Mouse (Mus musculus) c-Kit-positive CD71-negative TER-119-negative erythroid progenitor cells, embryonic 14.5 days (primary cell): Measurements from ENCODE around the gene Als2.
A peak's percentile ranks its signal among the peaks of the same experiment; 100 is the strongest.

Experiments used
- DNase-seq: peaks from one replicate; pipeline ENCODE4 v3.0.0-alpha.2; 2013; ENCODE audit warnings: low read depth

The Als2 gene

DNA sequence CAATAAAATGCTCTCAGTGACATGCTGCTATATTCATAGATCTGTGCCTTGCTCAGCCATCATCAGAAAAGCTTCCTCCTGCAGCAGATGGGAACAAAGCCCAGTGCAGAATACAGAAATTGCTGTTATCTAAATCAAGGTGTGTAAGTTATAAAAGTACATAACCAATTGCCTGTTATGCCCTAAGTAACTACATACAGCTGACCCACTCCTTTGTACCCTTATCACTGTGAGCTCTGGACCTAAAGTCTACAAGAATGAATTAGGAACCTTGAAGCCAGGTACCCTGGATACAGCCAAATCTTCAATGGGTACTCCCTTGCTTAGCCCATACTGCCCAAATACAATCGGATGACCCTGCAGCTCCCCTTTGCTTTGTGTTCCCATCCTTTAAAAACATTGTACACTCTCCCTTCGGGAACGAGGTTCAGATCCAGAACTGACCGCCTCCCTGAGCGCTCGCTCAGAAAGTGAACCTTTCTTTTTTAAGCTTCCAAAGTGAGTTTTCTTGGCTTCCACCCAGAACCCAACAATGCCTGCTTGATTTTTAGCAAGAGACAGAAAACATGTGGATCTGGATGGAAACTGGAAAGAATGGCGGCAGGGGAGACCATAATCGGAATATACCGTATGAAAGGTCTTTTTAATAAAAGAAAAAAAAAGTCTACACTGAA lies 70.7 kb downstream of the Als2 start:
- no peak for DNase-seq

DNA sequence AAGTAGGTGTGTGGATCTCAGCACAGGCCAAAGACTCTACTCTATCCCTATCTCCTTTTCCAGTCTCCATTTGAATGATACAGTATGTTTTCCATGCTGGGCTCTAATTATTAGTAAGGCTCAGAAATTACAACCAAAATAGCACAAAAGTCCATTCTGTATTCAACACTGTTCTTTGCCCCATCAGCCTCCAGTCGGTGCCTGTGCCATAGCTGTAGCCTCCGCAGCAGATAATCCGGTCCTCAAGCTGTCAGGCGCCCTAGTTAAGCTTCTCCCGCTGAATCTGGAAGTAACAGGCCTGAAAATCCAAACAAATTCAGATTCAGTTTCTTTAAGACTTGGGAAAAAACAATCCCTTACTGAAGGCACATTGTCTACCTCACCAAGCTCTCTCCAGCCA lies 73.1 kb downstream of the Als2 start:
- no peak for DNase-seq

DNA sequence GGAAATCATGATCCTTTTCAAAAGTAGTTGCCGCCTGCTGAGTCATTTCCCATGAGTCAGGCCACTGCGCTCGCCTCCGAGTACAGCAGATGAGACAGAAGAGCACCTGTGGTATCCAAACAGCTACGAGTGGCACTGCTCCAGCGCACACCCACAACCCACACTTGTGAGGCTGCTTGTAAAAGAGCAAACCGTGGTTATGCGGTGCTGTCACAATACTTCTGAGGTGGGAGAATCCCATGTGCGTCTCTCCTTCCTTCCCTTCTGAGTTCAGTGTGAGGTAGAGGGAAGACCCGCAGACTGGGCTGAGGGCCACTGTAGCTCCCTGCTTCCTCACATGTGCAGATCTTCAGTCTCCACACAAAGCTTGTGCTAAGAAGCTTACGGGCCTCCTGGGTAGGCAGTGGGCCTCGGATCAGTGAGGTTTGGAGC lies 74.0 kb downstream of the Als2 start, which contains the start of gene Mpp4:
Mpp4 (minus strand) TSS at position 360 of the 432 bp plus-strand sequence.
- DNase-seq: peak; percentile 50

DNA sequence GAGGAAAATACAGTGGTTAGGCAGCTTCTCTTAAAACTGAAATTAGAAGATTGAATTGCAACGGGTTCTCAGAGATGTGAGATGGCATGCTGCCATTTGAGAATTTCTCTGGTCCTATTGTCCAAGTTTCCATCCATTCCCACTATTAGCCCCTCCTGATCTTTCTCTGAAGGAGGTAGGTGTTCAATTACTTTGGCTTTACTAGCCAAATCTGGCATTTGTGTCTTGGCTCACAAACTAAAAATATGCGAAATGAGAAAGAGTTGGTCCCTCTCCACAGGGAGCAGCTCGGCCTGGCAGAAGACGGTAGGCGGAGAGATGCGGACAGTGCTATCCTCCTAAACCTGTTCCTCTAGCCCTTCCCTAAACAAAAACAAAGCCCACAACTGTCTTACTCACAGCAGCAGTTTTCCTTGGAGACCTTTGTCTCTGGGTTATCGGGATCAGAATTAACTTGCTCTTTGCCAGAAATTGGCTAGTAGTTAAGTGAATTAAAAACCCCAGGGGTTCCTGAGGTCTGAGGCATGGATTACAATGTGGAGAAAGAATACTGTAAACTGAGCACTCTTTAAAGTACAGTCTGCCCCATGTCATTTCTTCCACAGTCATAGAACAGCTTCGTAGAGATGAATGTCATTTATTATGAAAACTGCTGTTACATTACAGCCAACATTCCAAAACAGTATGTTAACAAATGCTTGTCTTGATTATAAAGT lies 74.6 kb downstream of the Als2 start:
- no peak for DNase-seq

DNA sequence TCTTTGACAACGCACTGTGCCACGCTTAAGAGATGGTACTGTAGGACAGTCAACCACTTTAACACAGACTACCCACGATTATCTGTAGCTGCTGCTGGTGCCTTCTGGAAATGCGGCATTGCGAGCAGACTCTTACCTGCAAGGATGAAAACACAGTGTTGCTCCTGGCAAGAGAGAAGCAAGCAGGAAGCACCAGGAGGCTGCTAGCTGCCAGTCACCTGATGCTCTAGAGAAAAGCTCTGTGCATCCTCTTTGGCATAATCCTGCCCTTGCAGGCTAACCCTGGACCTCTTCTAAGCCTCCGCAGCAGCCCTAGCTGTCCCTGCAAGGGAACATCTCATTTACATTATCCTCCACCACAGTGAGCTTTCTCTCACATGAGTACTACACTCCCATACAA lies 75.6 kb downstream of the Als2 start:
- no peak for DNase-seq

DNA sequence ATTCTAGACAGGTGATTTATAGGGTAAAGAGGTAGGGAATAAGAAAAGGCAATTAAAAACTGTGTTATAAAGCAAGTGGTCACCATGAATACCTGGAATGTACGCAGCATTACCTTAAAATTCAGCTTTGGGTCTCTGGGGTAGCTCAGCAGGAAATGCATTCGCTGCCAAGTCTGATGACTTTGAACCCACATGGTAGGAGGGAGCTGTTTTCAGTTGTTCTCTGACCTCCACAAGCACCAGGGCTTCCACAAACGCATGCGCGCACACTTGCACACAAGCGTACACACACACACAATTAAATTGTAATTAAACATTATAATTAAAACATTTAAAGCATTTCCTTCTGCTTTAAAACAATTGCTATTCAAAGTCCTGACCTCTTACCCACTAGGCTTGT lies 76.2 kb downstream of the Als2 start:
- DNase-seq: no peak

DNA sequence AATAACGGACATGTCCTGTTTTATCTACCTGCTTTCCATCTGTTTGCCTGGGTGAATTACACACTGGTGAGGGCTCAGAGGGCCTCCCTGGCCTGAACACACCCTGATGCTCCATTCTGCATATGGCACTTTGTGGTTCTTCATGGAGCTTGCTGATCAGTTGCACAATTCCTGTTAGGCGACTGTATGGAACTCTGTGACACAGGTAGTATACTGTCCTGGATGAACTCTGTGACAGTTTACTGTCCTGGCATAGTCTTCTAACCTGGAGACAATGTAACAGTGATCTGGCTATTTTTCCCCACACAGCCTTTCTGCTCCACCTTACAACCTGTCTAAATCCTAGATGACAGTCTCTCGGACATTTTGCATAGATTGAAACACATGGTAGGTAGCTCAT lies 77.9 kb downstream of the Als2 start:
- no peak for DNase-seq

DNA sequence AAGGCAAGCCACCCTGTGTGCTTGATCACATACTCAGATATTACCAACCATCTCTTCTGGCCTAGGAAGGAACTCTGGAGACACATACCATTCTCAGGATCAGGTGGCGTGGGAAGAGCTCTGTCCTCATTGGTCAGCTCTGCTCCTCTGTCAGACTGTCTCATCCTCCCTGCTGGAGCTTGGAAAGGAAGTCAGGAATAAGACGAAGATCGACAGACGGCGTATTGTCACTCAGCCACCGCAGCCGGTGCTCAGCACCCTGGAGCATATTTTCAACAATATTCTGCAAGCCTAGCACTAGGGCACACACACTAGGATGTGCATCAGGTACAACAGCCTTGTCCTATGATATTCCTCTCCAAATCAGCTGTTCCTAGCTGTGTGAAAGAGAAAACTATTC lies 78.5 kb downstream of the Als2 start:
- DNase-seq: no peak

DNA sequence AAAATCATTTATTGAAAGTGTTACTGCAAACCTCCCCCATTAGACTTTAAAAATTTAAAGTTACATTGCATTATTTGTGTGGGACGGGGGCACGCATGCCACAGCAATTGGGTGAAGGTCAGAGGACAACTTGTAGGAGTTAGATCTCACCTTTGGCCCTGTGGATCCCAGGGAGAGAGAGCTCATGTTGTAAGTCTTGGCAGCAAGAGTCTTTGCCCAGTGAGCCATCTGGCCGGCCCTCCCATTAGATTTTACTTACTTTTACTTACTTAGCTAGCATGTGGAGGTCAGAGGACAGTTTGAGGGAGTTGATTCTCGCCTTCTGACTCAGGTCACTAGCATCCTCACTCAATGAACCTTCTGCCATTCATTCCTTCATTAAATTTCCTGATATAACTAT lies 79.2 kb downstream of the Als2 start:
- DNase-seq: no peak

DNA sequence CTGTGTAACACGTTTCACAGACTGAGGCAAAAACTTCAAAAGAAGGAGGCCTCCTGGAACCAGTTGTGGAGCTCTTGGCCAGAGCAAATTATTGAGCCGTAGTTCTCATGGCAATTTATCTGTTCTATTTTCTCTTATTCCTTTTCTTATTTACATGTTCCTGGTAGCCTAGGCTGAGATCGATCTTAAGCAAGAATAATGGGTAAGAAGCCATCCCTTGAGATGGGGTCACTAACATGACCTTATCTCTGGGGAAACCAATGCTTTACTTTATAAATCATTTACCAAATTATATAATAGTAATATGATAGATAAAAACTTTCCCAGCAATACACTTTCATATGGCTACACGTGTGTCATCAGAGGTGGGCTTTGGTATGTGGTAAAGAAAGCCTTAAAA lies 84.7 kb downstream of the Als2 start:
- DNase-seq: no peak

DNA sequence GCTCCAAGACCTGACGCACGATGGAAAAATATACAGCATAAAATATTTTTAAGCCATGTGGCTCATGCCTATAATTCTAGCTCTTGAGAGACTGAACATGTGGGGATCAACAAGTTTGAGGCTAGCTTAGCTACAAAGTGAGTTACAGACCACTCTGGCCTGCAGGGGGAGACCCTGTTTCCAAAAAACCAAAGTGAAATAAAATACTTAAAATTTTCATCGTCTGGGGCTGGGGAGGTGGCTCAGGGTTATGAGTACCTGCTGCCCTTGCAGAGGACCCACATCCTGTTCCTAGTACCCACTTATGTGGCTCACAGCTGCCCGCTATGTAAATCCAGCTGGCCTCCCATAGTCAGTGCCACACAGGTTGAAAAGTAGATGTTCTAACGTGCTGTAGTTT lies 86.5 kb downstream of the Als2 start:
- DNase-seq: no peak

DNA sequence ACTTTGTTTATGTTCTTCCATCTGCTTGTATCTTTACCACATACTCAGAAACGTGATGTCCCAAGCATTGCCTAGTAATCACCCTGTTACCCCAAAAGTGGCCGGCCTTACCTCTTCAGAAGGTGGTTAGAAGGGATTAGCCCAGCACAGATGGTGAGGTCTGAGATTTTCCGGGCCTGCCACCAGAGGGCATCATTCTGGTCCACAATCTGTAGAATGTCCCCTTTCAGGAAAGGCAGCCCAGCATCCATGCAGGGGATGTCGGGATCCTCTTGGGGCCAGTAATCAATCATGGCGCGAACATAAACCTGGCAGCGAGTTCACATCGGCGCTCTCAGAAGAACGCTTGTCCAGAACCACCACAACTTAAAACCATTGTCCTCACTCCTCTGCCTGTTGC lies 92.5 kb downstream of the Als2 start:
- no peak for DNase-seq

DNA sequence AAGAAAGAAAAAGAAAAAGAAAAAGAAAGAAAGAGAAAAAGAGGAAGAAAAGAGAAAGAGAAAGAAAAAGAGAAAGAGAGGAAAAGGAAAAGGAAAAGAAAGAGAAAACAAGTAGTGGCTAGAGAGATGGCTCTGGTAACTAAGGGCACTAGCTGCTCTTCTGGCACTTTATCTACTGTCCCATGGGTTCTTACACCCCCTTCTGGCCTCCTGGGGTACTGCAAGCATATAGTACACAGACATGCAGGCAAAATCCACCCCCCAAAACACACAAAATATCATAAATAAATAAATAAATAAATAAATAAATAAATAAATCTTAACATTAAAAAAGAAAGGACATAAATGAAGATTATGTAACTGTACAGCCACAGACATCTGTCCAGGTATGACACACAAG lies 94.2 kb downstream of the Als2 start:
- peak; percentile 62 for DNase-seq

DNA sequence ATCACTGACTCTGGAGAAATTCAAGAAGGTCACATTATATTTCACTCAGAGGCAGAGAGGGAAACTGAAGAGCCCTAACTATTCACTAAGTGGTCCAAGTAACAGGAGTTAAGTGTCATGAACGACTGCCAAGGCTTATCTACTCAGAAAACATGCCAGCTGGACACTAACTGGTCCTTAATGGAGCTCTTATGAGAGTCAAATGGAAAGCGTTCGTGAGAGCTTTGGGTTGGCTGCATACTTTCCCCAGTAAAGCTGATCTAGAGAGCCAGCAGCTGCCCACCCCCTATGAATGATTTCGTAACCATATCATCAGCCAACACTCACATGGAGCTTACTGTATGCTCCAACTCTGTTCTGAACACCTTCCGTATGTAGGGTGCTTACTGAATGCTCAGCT lies 102.6 kb downstream of the Als2 start:
- DNase-seq: no peak

DNA sequence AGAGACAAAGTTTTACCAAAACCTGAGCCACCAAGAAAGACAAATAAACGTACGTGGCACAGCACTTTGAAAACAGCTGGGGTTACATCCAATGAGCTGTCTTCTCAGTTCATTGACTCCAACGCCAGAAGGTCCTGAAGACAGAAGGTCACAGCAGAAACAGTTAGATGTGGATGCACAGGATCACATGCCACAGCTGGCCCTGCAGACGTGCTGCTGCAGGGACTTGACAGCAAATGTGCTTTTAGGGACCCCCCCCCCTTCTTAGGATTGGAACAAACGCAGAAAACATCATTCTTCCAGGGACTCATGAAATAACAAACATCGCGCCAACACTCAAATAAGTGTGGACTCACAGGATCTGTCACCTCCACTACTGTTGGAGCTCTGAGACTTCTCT lies 108.2 kb downstream of the Als2 start:
- no peak for DNase-seq

DNA sequence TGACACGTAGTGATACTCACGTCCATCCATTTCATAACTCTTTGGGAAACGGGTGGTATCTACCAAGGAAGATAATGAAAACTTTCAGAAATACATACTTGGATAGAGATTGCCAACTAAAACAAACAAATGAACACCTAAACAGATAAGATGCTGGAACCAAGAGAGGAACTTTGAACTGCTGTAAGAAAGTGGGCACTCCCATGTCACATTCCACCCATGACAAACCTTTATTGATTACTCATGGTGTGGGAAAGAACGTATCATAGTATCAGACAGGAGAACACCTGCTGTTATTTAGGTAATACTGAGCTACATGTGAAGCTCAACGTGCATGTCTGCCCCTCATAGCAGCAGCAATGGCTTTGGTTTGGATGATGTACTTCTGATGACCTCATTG lies 111.5 kb downstream of the Als2 start:
- no peak for DNase-seq

DNA sequence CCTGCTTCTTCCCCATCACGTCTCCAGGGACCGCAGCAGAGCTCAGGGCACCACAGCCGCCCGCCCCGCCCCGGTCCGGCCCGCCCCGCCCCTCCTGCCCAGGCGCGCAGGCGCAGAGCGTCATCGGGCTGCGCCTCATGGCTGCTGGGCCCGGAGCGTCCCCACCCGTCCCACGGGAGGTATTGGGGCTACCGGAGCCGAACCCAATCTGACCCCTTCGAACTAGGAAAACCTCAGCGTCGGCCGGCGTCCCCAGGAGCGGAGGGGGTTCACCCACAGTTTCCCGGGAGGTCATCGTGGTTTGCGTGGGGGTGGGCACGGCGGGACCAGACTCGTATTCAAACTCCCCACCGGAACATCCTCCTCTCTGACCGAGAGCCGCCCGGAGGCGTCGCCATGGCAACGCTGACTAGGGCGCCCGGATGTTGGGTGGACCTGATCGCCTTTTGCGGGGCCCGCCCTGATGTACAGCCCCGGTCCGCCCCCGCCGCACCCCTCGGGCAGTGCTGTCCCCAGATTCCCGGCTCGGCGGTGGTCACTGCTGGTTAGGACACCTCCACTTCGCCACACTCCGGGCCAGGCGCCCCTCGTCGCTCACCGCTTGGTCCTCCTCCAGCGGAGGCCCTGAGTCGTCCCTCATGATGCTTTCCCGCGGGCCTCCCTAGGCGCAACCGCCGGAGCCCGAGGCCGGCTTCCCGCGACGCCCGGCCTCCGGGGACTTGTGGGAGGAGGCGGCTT lies 117.1 kb downstream of the Als2 start, which contains the start of gene Tmem237:
Tmem237 (minus strand) TSS at position 689 of the 738 bp plus-strand sequence.
- peak; percentile 56 for DNase-seq
